Mouse (Mus musculus): Measurements from ENCODE around the gene Arhgef5. TPM values are rescaled to one million over a fixed set of nuclear protein-coding genes. Genes with fewer than 3 reads are reported as not detected.
A peak's percentile ranks its signal among the peaks of the same experiment; 100 is the strongest.

Gene Arhgef5
- total RNA-seq, 2 experiments from 2014 or later: 15.1 to 16.0 TPM

GRCm38 (mm10) chr6:43312546-43312945 is 47.2 kb downstream of the Arhgef5 start:
- intact Hi-C loops (cut with DNase I): no loop called here
- no peak for DNase-seq

GRCm38 (mm10) chr6:43312961-43313656 is 47.7 kb downstream of the Arhgef5 start:
- intact Hi-C loops (cut with DNase I): no loop called here
- no peak for DNase-seq

GRCm38 (mm10) chr6:43333479-43333878 is 68.1 kb downstream of the Arhgef5 start:
- no peak for DNase-seq
- intact Hi-C loops (cut with DNase I): no loop called here

DNA sequence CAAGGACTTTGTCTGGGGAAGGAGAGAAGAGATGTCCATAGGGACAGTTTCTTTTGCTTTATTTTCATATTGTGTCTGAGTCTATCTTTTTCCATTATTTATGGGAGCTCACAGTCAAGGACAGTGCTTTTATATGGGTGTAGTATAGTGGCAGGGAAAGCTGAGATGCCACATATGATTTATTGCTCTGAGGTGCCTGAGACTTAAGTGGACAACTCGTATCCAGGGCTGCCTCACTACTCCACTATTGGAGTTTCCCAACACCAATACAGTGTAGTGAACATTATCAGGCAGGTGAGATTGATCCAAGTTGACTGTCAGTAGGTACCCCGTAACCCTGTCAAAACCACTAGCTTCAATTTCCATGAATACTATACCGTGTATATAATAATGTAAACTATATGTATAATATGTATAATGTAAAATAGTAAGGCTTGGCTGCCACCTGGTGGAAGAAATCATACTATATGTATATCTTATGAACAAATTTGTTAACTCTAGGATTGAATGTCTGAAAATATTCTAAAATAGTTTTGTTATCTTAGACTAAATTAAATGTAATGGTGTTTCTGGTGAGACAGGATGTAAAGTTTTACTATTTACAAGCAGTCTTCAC is 70.3 kb downstream of the Arhgef5 start:
- intact Hi-C loops (cut with DNase I): no loop called here

DNA sequence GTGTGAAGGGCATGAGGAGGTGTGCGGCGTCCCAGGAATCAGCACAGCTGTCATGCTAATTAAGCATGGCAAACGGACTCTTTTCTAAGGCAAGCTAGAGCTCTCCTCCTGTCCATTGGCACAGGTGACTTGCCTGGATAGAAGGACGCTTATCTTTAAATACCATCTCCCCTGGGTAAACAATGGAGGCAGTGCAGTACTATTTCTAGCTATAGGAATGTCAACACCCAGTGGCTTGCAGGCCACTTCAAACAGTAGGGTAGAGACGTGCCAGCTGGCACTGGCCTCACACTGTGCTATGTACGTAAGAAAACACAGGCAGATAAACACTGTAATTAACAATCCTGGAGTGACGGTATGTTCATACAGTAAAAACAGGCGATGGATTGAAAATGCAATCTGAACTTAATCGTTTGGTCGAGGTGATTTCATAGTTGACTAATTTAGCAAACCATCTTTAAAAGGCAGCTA is 72.1 kb downstream of the Arhgef5 start:
- peak; percentile 45 to 69 for DNase-seq
- intact Hi-C loops (cut with DNase I): no loop called here

More for the DNA sequence above, 70.3 kb downstream of the Arhgef5 start:
- no peak for DNase-seq

DNA sequence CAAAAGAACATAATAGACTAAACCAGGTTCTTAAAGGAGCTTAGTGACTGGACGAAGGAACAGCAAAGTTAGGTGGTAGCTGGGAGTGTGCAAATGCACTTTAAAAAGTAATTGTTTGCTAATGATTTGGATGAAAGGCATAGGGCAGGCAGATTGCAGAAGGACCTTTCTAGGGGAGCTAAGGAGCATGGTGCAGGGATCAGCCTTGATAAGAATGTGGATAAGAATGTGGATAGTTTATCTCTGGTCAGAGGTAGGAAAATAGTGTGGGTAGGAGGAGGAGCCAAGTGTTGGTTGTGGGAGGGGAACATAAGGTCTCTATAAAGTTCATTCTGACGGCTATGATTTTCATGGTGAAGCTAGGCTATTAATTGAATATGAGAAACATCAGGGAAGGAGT is 73.4 kb downstream of the Arhgef5 start:
- no peak for DNase-seq
- intact Hi-C loops (cut with DNase I): no loop called here

Other genes starting within 250 kb of the Arhgef5 start
- not detected for gene Olfr441, start 159.2 kb upstream of the Arhgef5 start, total RNA-seq (2021)
- gene Olfr237-ps1, start 119.0 kb upstream of the Arhgef5 start, total RNA-seq (2021): not detected
- not detected for gene Olfr437, start 102.3 kb upstream of the Arhgef5 start, total RNA-seq (2021)
- not detected for gene Olfr13, start 93.4 kb upstream of the Arhgef5 start, total RNA-seq (2021)
- gene Olfr435, start 68.4 kb upstream of the Arhgef5 start, total RNA-seq (2021): not detected
- gene Olfr434, start 52.6 kb upstream of the Arhgef5 start, total RNA-seq (2021): not detected
- not detected for gene Olfr47, start 34.1 kb upstream of the Arhgef5 start, total RNA-seq (2021)
- gene Nobox, start 44.0 kb downstream of the Arhgef5 start, total RNA-seq (2021): not detected